Mouse (Mus musculus) layer of hippocampus, postnatal 14 days (tissue): ENCODE data around the gene Bri3. TPM values are rescaled to one million over a fixed set of nuclear protein-coding genes. Genes with fewer than 3 reads are reported as not detected.
A peak's percentile ranks its signal among the peaks of the same experiment; 100 is the strongest.
"Not testable (repeated sequence)": the region's sequence is repeated elsewhere in the genome, so short reads cannot be mapped to it uniquely, and the experiment has no call there.

Source experiments
- DNase-seq, 2 experiments: peaks; one replicate each; pipeline ENCODE4 v3.0.0; 2021 to 2022; ENCODE audit warnings: low spot score in 2 of 2, mixed read lengths in 1 of 2
- total RNA-seq, 2 experiments: library from RNA; stranded (reverse); gene quantifications; 2 replicates each; pipeline ENCODE4 v1.2.3; 2021

Bri3 gene
- total RNA-seq, 2 experiments from 2014 or later: 57.5 to 62.3 TPM

GRCm38 (mm10) chr5:144289769-144290440 is 45.7 kb downstream of the Bri3 start:
- peak in 1 of 2 experiments; percentile 29 for DNase-seq

- DNase-seq: no peak
Measured at GRCm38 (mm10) chr5:144294908-144295307, 50.7 kb downstream of the Bri3 start.

- DNase-seq: no peak
Measured at GRCm38 (mm10) chr5:144295357-144295756, 51.1 kb downstream of the Bri3 start.

- no peak for DNase-seq
Measured at GRCm38 (mm10) chr5:144296090-144296604, 51.9 kb downstream of the Bri3 start.

GRCm38 (mm10) chr5:144303071-144303470 is 58.8 kb downstream of the Bri3 start:
- DNase-seq: no peak

- DNase-seq: no peak
Measured at GRCm38 (mm10) chr5:144308929-144309328, 64.7 kb downstream of the Bri3 start.

GRCm38 (mm10) chr5:144312183-144312582 is 67.9 kb downstream of the Bri3 start:
- DNase-seq: no peak

- no peak for DNase-seq
Measured at GRCm38 (mm10) chr5:144313335-144313734, 69.1 kb downstream of the Bri3 start.

GRCm38 (mm10) chr5:144314731-144315494 is 70.7 kb downstream of the Bri3 start:
- DNase-seq: no peak

GRCm38 (mm10) chr5:144316442-144316841 is 72.2 kb downstream of the Bri3 start:
- no peak for DNase-seq

GRCm38 (mm10) chr5:144317426-144317825 is 73.2 kb downstream of the Bri3 start:
- DNase-seq: no peak

GRCm38 (mm10) chr5:144318286-144318685 is 74.0 kb downstream of the Bri3 start:
- DNase-seq: no peak

- DNase-seq: no peak
Measured at GRCm38 (mm10) chr5:144321681-144322080, 77.4 kb downstream of the Bri3 start.

- no peak for DNase-seq
Measured at GRCm38 (mm10) chr5:144322717-144323116, 78.5 kb downstream of the Bri3 start.

- no peak for DNase-seq
Measured at GRCm38 (mm10) chr5:144334010-144334409, 89.8 kb downstream of the Bri3 start.

- DNase-seq: not testable (repeated sequence)
Measured at GRCm38 (mm10) chr5:144335357-144335756, 91.1 kb downstream of the Bri3 start.

- DNase-seq: no peak
Measured at GRCm38 (mm10) chr5:144338787-144339186, 94.5 kb downstream of the Bri3 start.

GRCm38 (mm10) chr5:144341085-144341484 is 96.8 kb downstream of the Bri3 start:
- no peak for DNase-seq

GRCm38 (mm10) chr5:144344592-144344991 is 100.4 kb downstream of the Bri3 start:
- no peak for DNase-seq

GRCm38 (mm10) chr5:144351185-144351584 is 106.9 kb downstream of the Bri3 start:
- DNase-seq: no peak

GRCm38 (mm10) chr5:144352250-144353047 is 108.2 kb downstream of the Bri3 start:
- no peak for DNase-seq
